Mouse (Mus musculus): Measurements from ENCODE around the gene Cldn34c1.
"Not testable (repeated sequence)": the region's sequence is repeated elsewhere in the genome, so short reads cannot be mapped to it uniquely, and the experiment has no call there.

Gene Cldn34c1

DNA sequence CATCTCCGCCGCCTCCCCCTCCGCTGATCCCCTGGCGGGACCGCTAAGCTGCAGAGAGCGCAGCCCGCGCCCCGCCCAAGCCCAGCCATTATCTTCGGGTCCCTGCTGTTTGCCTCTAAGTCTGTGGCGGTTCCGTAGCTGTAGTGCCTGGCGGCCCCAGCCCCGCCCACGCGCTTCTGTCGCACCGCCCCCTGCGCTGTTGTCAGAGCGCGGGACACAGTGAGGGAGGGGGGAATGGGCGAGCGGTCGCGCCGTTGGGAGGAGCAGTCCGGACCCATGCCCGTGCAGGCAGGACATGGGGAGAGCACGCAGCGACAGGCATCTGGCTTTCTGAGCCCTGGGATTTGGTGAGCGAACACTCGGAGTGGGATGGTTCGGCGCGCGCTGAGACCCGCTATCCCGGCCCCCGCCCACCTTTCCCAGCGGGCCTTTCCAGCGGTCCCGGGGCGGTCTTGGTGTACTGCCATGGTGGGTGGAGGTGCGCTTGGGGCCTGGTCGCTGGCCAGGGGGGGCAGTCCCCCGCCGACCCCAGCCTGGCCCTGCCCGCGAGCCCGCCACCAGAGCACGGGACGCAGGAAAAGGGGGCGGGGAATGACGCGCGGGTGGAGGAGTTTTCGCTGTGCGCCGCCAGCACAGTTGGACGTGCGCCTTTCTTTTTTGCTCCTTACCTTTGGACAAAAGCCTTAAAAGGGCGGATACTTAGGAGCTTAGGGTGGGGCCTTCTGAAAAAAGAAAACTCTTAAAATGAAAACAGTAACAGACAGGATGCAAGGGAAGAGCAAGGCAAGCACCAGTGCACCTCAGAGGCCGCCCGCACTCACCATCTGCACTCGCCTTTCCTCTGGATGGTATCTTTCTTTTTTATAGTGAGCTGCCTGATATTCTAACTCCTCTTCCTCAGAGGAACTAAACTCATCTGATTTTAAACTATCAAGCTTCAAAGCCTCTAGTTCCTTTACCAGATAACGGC, at the start of gene Cldn34c1:
Gene Cldn34c1 (plus strand): TSS at position 205 of the 970 bp plus-strand sequence.
- in situ Hi-C loops (cut with MboI) = no loop called here

DNA sequence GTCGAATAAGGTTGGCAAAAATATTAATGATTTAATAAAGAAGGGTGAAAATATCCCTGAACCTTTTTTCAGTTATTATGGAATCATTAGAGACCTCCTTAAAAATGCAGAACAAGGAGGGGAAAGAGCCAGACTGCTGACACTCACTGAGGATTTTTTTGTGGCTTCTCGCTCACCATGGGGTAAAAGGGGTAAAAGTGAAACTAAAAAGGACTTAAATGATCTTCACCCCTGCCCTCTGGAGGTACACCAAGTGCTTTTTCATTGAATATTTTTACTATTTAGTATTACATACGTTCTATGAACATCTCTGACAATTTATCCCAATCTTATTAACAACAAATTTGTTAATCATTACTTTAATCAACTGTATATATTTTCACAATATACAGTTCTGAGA, 15.9 kb upstream of the Cldn34c1 start:
- in situ Hi-C loops (cut with MboI) = no loop called here

DNA sequence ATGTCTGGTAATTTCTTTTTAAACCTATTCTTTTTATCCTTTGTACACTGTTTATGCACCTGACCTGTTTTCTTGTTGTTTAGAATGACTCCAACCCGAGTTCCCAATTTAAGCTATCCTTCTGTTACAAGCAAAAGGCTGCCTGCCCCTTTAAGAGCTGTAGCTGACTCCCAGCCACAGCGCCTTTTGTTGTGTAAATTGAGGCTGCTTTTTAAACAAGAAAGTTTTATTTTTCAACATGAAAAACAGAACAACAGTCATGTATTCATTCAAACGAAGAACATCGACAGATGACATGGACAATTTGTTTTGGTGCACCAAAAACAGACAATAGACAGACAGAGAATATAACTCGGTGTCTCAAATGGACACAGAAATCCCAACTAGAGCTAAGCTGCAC, 489 bp upstream of the Cldn34c1 start:
- in situ Hi-C loops (cut with MboI) = not testable (repeated sequence)

DNA sequence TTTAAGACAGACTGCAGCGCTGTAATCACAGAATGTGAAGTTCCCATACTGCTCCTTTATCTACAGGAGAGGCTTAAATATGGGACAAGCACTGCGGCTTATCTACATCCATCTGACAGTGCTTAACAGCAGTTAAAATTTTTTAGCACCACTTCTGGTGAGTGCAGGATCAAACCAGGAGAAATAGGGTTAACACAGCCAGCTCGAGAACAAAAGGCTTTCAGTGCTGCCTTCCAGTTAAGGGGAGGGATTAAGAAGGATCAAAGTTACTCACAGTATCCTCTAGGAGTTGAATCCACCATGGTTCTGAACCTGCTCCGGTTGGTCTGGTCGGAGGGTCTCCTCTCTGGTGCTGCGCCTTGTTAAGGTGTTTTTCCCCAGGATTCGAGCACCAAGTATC, 1.4 kb downstream of the Cldn34c1 start:
- in situ Hi-C loops (cut with MboI) = not testable (repeated sequence)

DNA sequence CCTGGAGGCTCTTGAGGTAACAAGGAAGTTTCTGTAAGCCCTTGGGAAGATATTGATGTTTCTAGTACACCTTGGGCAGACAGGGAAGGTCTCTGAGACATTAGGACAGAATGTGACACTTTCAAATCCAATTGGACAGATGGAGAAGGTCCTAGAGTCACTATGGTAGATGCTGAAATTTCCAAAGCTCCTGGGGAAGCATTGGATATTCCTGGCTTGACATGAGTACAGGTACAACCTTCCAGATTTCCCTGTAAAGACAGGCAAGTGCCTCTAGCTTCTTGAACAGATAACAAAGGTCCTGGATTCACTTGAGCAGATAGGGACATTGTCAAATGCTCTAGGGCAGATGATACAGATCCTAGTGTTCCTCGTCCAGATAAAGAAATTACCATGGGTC, 119.1 kb downstream of the Cldn34c1 start, which contains the start of gene Srsx:
Gene Srsx (minus strand): TSS at position 101 of the 400 bp plus-strand sequence.
- in situ Hi-C loops (cut with MboI) = not testable (repeated sequence)
